In genomic region chr3:29046281-29046680, GRCm38 (mm10) we compare ENCODE assay signal across 26 mouse cellular contexts. TPM values are rescaled to one million over a fixed set of nuclear protein-coding genes. Genes with fewer than 3 reads are reported as not detected.
DNase-seq lines count a peak whose midpoint lies in the region; ATAC-seq lines count a peak whose summit lies in the region.
"Had no signal": no experiment of that assay in that cellular context is flagged by ENCODE, and none has a peak within 500 bp of the region (broad histone marks: within the 10 kb centered on the region; RNA-seq: fewer than 3 reads in every experiment).

No protein-coding gene starts in this region.

- H3K27ac ChIP-seq in forebrain, embryonic 14.5 days (ENCODE audit: low read depth, low read length) = no peak overlapping the region
- no peak overlapping the region for H3K27ac ChIP-seq in forebrain, embryonic 13.5 days
- peak overlapping the region; percentile 69 for H3K27ac ChIP-seq in midbrain, embryonic 10.5 days (replicated peaks)
- H3K27ac ChIP-seq in midbrain, embryonic 16.5 days (ENCODE audit: low read length) = no peak overlapping the region
- H3K27ac ChIP-seq in midbrain, embryonic 12.5 days (replicated peaks) = peak overlapping the region; percentile 49; the same call in 1 of the 2 replicates
- H3K27ac ChIP-seq: embryonic facial prominence, embryonic 15.5 days; gastrocnemius, adult 2 months; hindbrain, embryonic 14.5 days; intestine, embryonic 15.5 days; left cerebral cortex, adult 2 months; limb, embryonic 10.5 days; liver, embryonic 15.5 days had no signal

- 7% methylated on average over 5 of the region's 5 CpGs for WGBS in forebrain, embryonic 14.5 days
- WGBS in forebrain, embryonic 13.5 days = 7% methylated on average over 5 of the region's 5 CpGs
- WGBS in midbrain, embryonic 10.5 days = 30% methylated on average over 5 of the region's 5 CpGs
- WGBS in midbrain, embryonic 16.5 days = 14% methylated on average over 5 of the region's 5 CpGs
- WGBS in midbrain, embryonic 12.5 days = 8% methylated on average over 5 of the region's 5 CpGs

- no peaks in the 10 kb centered on the region for H3K27me3 ChIP-seq in forebrain, embryonic 14.5 days (replicated peaks; ENCODE audit: control insufficient read depth, insufficient read depth, low read length)
- H3K27me3 ChIP-seq in forebrain, embryonic 13.5 days = no peaks in the 10 kb centered on the region
- H3K27me3 ChIP-seq in midbrain, embryonic 10.5 days (ENCODE audit: low read depth, poor library complexity, severe bottlenecking) = no peaks in the 10 kb centered on the region
- no peaks in the 10 kb centered on the region for H3K27me3 ChIP-seq in midbrain, embryonic 16.5 days (ENCODE audit: control insufficient read depth, insufficient read depth, low read depth, low read length)
- H3K27me3 ChIP-seq in midbrain, embryonic 12.5 days = no peaks in the 10 kb centered on the region
- H3K27me3 ChIP-seq: embryonic facial prominence, embryonic 15.5 days; intestine, embryonic 15.5 days; liver, embryonic 15.5 days had no signal

- peak; percentile 39 for DNase-seq in forebrain, embryonic 14.5 days (ENCODE audit: low spot score)
- peak; percentile 56 for DNase-seq in midbrain, embryonic 10.5 days (ENCODE audit: low spot score)
- DNase-seq in retina, postnatal 1 day = peak; percentile 18
- no peak for DNase-seq in kidney, adult 11 months
- DNase-seq: cerebellum, adult 11-12 months; gastrocnemius, adult 2 months; kidney, postnatal 36 days; layer of hippocampus, adult 9-11 months; liver; lung, postnatal 14 days; right cerebral cortex, postnatal 25 days had no signal

- no peak overlapping the region for H3K9ac ChIP-seq in forebrain, embryonic 14.5 days (ENCODE audit: low read length)
- H3K9ac ChIP-seq in forebrain, embryonic 13.5 days = no peak overlapping the region
- no peak overlapping the region for H3K9ac ChIP-seq in midbrain, embryonic 16.5 days (ENCODE audit: low read depth, low read length)
- no peak overlapping the region for H3K9ac ChIP-seq in midbrain, embryonic 12.5 days (replicated peaks)
- H3K9ac ChIP-seq: embryonic facial prominence, embryonic 15.5 days; hindbrain, embryonic 14.5 days; intestine, embryonic 15.5 days; liver, embryonic 15.5 days had no signal

- no peak overlapping the region for H3K4me3 ChIP-seq in forebrain, embryonic 14.5 days (ENCODE audit: low read depth, low read length)
- H3K4me3 ChIP-seq in forebrain, embryonic 13.5 days = no peak overlapping the region
- H3K4me3 ChIP-seq in midbrain, embryonic 10.5 days = no peak overlapping the region
- no peak overlapping the region for H3K4me3 ChIP-seq in midbrain, embryonic 16.5 days (ENCODE audit: low read depth, low read length)
- H3K4me3 ChIP-seq in midbrain, embryonic 12.5 days = no peak overlapping the region
- H3K4me3 ChIP-seq: embryonic facial prominence, embryonic 15.5 days; gastrocnemius, adult 2 months; intestine, embryonic 15.5 days; left cerebral cortex, adult 2 months; limb, embryonic 10.5 days; liver, embryonic 15.5 days had no signal

- 0 out of 2 replicates have a peak, but pooled peaks have one; percentile 23 for ATAC-seq in forebrain, embryonic 14.5 days
- no peak; the same call in 1 of the 2 replicates for ATAC-seq in forebrain, embryonic 13.5 days
- ATAC-seq in midbrain, embryonic 16.5 days = no peak
- peak; percentile 69; the same call in 1 of the 2 replicates for ATAC-seq in midbrain, embryonic 12.5 days (ENCODE audit: low FRiP score, low read depth)
- no peak for ATAC-seq in megakaryocyte progenitor cell, adult 5-6 weeks (replicated peaks; ENCODE audit: poor library complexity)
- ATAC-seq: intestine, embryonic 15.5 days had no signal

- H3K9me3 ChIP-seq in forebrain, embryonic 14.5 days (replicated peaks; ENCODE audit: control insufficient read depth, low read length) = no peaks in the 10 kb centered on the region
- no peaks in the 10 kb centered on the region for H3K9me3 ChIP-seq in forebrain, embryonic 13.5 days (replicated peaks)
- no peaks in the 10 kb centered on the region for H3K9me3 ChIP-seq in midbrain, embryonic 10.5 days (replicated peaks)
- H3K9me3 ChIP-seq in midbrain, embryonic 16.5 days (replicated peaks; ENCODE audit: control insufficient read depth, low read length, poor library complexity, severe bottlenecking) = no peaks in the 10 kb centered on the region
- H3K9me3 ChIP-seq in midbrain, embryonic 12.5 days = no peaks in the 10 kb centered on the region
- H3K9me3 ChIP-seq: embryonic facial prominence, embryonic 15.5 days; intestine, embryonic 15.5 days; limb, embryonic 10.5 days; liver, embryonic 15.5 days had no signal

- H3K4me1 ChIP-seq in forebrain, embryonic 14.5 days (ENCODE audit: control insufficient read depth, insufficient read depth, low read length) = 0 out of 2 replicates have a peak, but pooled peaks cover 3% of the 10 kb centered on the region
- peaks cover 15% of the 10 kb centered on the region for H3K4me1 ChIP-seq in forebrain, embryonic 13.5 days
- peaks cover 16% of the 10 kb centered on the region for H3K4me1 ChIP-seq in midbrain, embryonic 10.5 days
- peaks cover 10% of the 10 kb centered on the region; the same call in 1 of the 2 replicates for H3K4me1 ChIP-seq in midbrain, embryonic 16.5 days (ENCODE audit: control insufficient read depth, insufficient read depth, low read length)
- H3K4me1 ChIP-seq in midbrain, embryonic 12.5 days = peaks cover 15% of the 10 kb centered on the region
- H3K4me1 ChIP-seq: embryonic facial prominence, embryonic 15.5 days; intestine, embryonic 15.5 days; limb, embryonic 10.5 days; liver, embryonic 15.5 days had no signal

- H3K4me2 ChIP-seq in forebrain, embryonic 14.5 days (ENCODE audit: low read length) = no peak overlapping the region
- H3K4me2 ChIP-seq in forebrain, embryonic 13.5 days = no peak overlapping the region
- no peak overlapping the region for H3K4me2 ChIP-seq in midbrain, embryonic 16.5 days (ENCODE audit: low read length)
- no peak overlapping the region for H3K4me2 ChIP-seq in midbrain, embryonic 12.5 days (replicated peaks)
- H3K4me2 ChIP-seq: embryonic facial prominence, embryonic 15.5 days; hindbrain, embryonic 14.5 days; intestine, embryonic 15.5 days; liver, embryonic 15.5 days had no signal

- no peaks in the 10 kb centered on the region for H3K36me3 ChIP-seq in forebrain, embryonic 14.5 days (ENCODE audit: control insufficient read depth, insufficient read depth, low read length)
- no peaks in the 10 kb centered on the region for H3K36me3 ChIP-seq in forebrain, embryonic 13.5 days (ENCODE audit: poor library complexity, severe bottlenecking)
- H3K36me3 ChIP-seq in midbrain, embryonic 10.5 days = no peaks in the 10 kb centered on the region
- H3K36me3 ChIP-seq in midbrain, embryonic 16.5 days (ENCODE audit: control insufficient read depth, insufficient read depth, low read length) = no peaks in the 10 kb centered on the region
- no peaks in the 10 kb centered on the region for H3K36me3 ChIP-seq in midbrain, embryonic 12.5 days
- H3K36me3 ChIP-seq: embryonic facial prominence, embryonic 15.5 days; intestine, embryonic 15.5 days; limb, embryonic 10.5 days; liver, embryonic 15.5 days had no signal

RNA-seq across cellular contexts. Expression of gene Egfem1, which starts 35.5 kb away (rescaled TPM):
- 3.0 and 4.7 TPM in 2 replicates for polyA plus RNA-seq in forebrain, embryonic 14.5 days (2014; fragmentation: Nextera tagmentation; extraction: Ambion mirVana)
- 5.2 and 9.5 TPM in 2 replicates for polyA plus RNA-seq in forebrain, embryonic 13.5 days (2015; fragmentation: Nextera tagmentation; extraction: Ambion mirVana)
- polyA plus RNA-seq in midbrain, embryonic 10.5 days (2016; fragmentation: Nextera tagmentation; extraction: Ambion mirVana) = 10.7 and 13.7 TPM in 2 replicates
- polyA plus RNA-seq in midbrain, embryonic 16.5 days (2015; fragmentation: Nextera tagmentation; extraction: Ambion mirVana) = 6.8 and 8.2 TPM in 2 replicates
- 16.9 and 21.4 TPM in 2 replicates for polyA plus RNA-seq in midbrain, embryonic 12.5 days (2016; fragmentation: Nextera tagmentation; extraction: Ambion mirVana)
- total RNA-seq in megakaryocyte progenitor cell, adult 5-6 weeks (2015) = not detected in 2 replicates
- total RNA-seq in megakaryocyte progenitor cell, adult 5-6 weeks (2017) = 0.25 TPM in 1 of 2 replicates, not detected in the other
- total RNA-seq: heart, postnatal 25 days; megakaryocyte, adult 5-6 weeks; MEL had no signal
- polyA plus RNA-seq: C2C12; spleen, adult 2 months had no signal

Comparison
In these comparisons a context has a peak if more than half of its experiments do, and no peak if none do; other contexts are left out.
1. ATAC-seq: peak in forebrain, embryonic 14.5 days (single experiment) and midbrain, embryonic 12.5 days (single experiment); none in forebrain, embryonic 13.5 days (single experiment), midbrain, embryonic 16.5 days (single experiment) and megakaryocyte progenitor cell, adult 5-6 weeks (single experiment).
2. H3K27ac ChIP-seq: peak in midbrain, embryonic 10.5 days (single experiment) and midbrain, embryonic 12.5 days (single experiment); none in forebrain, embryonic 14.5 days (single experiment), forebrain, embryonic 13.5 days (single experiment) and midbrain, embryonic 16.5 days (single experiment).